Mouse (Mus musculus): ENCODE data around the gene Plekha4. TPM values are rescaled to one million over a fixed set of nuclear protein-coding genes. Genes with fewer than 3 reads are reported as not detected.

Gene Plekha4
- polyA plus RNA-seq, 1 experiment = 12.3 TPM

DNA sequence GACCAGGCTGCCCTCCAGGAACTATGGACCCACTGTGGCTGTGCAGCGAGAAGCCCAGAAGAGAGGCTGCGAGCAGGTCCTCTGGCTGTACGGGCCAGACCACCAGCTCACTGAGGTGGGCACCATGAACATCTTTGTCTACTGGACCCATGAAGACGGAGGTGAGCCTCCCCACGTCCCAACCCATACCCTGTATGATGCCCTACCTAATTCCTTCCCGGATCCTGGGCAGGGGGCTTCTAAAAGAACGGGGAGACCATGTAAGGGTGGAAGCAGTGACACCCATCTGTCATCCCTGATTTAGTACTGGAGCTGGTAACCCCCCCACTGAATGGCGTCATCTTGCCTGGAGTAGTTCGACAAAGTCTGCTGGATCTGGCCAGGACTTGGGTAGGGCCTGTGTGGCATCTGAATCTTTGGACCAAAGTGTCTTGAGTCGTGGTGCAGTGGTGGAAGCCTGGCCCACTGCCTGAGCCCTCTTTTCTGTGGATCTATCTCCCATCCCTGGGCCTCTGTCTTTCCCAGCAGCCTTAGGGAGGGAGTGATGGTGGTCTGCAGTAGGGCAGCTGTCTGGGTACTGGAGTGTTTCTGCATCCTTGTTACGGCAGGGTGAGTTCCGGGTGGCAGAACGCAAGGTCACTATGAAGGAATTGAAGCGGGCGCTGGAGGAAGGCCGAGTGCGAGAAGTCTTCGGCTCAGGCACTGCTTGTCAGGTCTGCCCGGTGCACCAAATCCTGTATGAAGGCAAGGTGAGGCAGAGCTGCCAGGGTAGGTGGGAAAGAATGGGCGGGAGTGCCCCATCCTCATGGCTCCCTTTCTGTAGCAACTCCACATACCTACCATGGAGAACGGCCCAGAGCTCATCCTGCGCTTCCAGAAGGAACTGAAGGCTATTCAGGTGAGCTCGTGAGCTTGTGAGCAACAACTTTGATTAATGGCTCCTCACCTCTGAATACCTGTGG is 61.8 kb downstream of the Plekha4 start:
- 97% methylated on average over 23 of the region's 23 CpGs for WGBS
- peaks cover 34% of the 10 kb centered on the region for H3K36me3 ChIP-seq (ENCODE audit: control insufficient read depth, insufficient read depth, low read length)
- TF ChIP-seq CTCF (IDR thresholded peaks at IDR 0.05; ENCODE audit: borderline replicate concordance, control insufficient read depth, extremely low read depth, insufficient read depth, low read length, poor library complexity) = no peak
- TF ChIP-seq POLR2A (IDR thresholded peaks at IDR 0.05; ENCODE audit: control insufficient read depth, extremely low read depth, insufficient read depth, low read length, poor library complexity) = no peak

DNA sequence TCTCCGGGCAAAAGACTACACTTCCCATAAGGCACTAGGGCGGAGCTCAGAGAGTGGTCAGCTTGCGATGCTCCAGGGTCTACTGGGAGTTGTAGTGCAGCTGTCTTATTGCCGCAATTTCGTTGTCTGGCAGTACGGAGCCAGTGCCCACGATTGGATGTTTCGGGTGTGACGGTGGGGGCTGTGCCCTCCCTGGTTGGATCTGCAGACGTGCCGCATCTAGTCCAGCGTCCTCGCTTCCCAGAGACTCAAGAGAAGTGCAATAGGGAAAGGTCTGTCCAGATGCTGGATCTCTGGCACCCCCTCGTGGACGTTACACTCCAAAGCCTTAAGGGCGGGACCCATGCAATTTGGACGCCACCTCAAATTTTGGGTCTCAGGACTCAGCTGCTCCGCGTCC is 63.0 kb downstream of the Plekha4 start:
- peak; percentile 86 for TF ChIP-seq CTCF (IDR thresholded peaks at IDR 0.05; ENCODE audit: borderline replicate concordance, control insufficient read depth, extremely low read depth, insufficient read depth, low read length, poor library complexity)
- no peak for TF ChIP-seq POLR2A (IDR thresholded peaks at IDR 0.05; ENCODE audit: control insufficient read depth, extremely low read depth, insufficient read depth, low read length, poor library complexity)
- peak overlapping the region; percentile 27 for H3K4me3 ChIP-seq (ENCODE audit: control insufficient read depth, insufficient read depth, low read length)
- peak; percentile 82 for DNase-seq
- H3K4me1 ChIP-seq (replicated peaks; ENCODE audit: control insufficient read depth, insufficient read depth, low read length) = peaks cover 4% of the 10 kb centered on the region
- peaks cover 28% of the 10 kb centered on the region for H3K36me3 ChIP-seq (ENCODE audit: control insufficient read depth, insufficient read depth, low read length)
- whole genome bisulfite sequencing = 8% methylated on average over 19 of the region's 19 CpGs
- no peaks in the 10 kb centered on the region for H3K27me3 ChIP-seq (ENCODE audit: control insufficient read depth, insufficient read depth, low read length)
- no peak overlapping the region for H3K27ac ChIP-seq (ENCODE audit: control insufficient read depth, insufficient read depth, low read length)

More for the DNA sequence above, 61.8 kb downstream of the Plekha4 start:
- Histone ChIP-seq H3K4me3 (ENCODE audit: control insufficient read depth, insufficient read depth, low read length) (no peak overlapping the region), H3K27me3 (ENCODE audit: control insufficient read depth, insufficient read depth, low read length) (no peaks in the 10 kb centered on the region), H3K4me1 (replicated peaks; ENCODE audit: control insufficient read depth, insufficient read depth, low read length) (peaks cover 4% of the 10 kb centered on the region), H3K27ac (ENCODE audit: control insufficient read depth, insufficient read depth, low read length) (no peak overlapping the region)
- no peak for DNase-seq

DNA sequence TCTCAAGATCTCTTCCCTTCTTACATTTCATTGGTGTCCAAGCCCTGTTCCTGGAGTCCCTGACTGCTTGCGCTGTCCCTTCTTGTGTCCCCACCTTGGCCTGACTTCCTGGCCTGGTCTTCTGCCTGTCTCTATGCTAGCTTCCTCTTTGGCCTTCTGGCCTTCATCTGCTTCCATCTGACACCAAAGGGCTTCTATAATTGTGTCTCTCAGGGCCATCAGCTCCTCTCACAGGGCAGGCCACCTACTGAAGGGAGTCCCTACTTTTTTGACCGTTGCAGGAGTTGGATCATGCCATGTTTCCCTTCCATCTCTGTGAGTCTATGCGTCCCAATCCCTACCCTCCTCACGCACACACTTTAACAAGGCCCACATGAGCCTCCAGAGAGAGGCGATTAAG is 63.8 kb downstream of the Plekha4 start:
- WGBS = 95% methylated on average over 5 of the region's 5 CpGs

GRCm38 (mm10) chr7:45590874-45591273 is 64.7 kb downstream of the Plekha4 start:
- H3K27me3 ChIP-seq (ENCODE audit: control insufficient read depth, insufficient read depth, low read length) = no peaks in the 10 kb centered on the region
- TF ChIP-seq CTCF (IDR thresholded peaks at IDR 0.05; ENCODE audit: borderline replicate concordance, control insufficient read depth, extremely low read depth, insufficient read depth, low read length, poor library complexity) = no peak
- TF ChIP-seq POLR2A (IDR thresholded peaks at IDR 0.05; ENCODE audit: control insufficient read depth, extremely low read depth, insufficient read depth, low read length, poor library complexity) = no peak
- WGBS = 75% methylated on average over 3 of the region's 3 CpGs
- DNase-seq = no peak
- peaks cover 10% of the 10 kb centered on the region for H3K4me1 ChIP-seq (replicated peaks; ENCODE audit: control insufficient read depth, insufficient read depth, low read length)
- no peak overlapping the region for H3K4me3 ChIP-seq (ENCODE audit: control insufficient read depth, insufficient read depth, low read length)
- peaks cover 13% of the 10 kb centered on the region for H3K36me3 ChIP-seq (ENCODE audit: control insufficient read depth, insufficient read depth, low read length)
- H3K27ac ChIP-seq (ENCODE audit: control insufficient read depth, insufficient read depth, low read length) = no peak overlapping the region

More for the DNA sequence above, 63.8 kb downstream of the Plekha4 start:
- DNase-seq = no peak
- H3K27me3 ChIP-seq (ENCODE audit: control insufficient read depth, insufficient read depth, low read length) = no peaks in the 10 kb centered on the region
- no peak for TF ChIP-seq POLR2A (IDR thresholded peaks at IDR 0.05; ENCODE audit: control insufficient read depth, extremely low read depth, insufficient read depth, low read length, poor library complexity)
- TF ChIP-seq CTCF (IDR thresholded peaks at IDR 0.05; ENCODE audit: borderline replicate concordance, control insufficient read depth, extremely low read depth, insufficient read depth, low read length, poor library complexity) = no peak
- no peak overlapping the region for H3K4me3 ChIP-seq (ENCODE audit: control insufficient read depth, insufficient read depth, low read length)
- no peak overlapping the region for H3K27ac ChIP-seq (ENCODE audit: control insufficient read depth, insufficient read depth, low read length)
- peaks cover 4% of the 10 kb centered on the region for H3K4me1 ChIP-seq (replicated peaks; ENCODE audit: control insufficient read depth, insufficient read depth, low read length)
- H3K36me3 ChIP-seq (ENCODE audit: control insufficient read depth, insufficient read depth, low read length) = peaks cover 22% of the 10 kb centered on the region

- Histone ChIP-seq H3K4me3 (ENCODE audit: control insufficient read depth, insufficient read depth, low read length) (no peak overlapping the region), H3K36me3 (ENCODE audit: control insufficient read depth, insufficient read depth, low read length) (peaks cover 9% of the 10 kb centered on the region; the same call in 1 of the 2 replicates), H3K27ac (ENCODE audit: control insufficient read depth, insufficient read depth, low read length) (no peak overlapping the region), H3K4me1 (replicated peaks; ENCODE audit: control insufficient read depth, insufficient read depth, low read length) (peaks cover 17% of the 10 kb centered on the region), H3K27me3 (ENCODE audit: control insufficient read depth, insufficient read depth, low read length) (no peaks in the 10 kb centered on the region)
- no peak for TF ChIP-seq CTCF (IDR thresholded peaks at IDR 0.05; ENCODE audit: borderline replicate concordance, control insufficient read depth, extremely low read depth, insufficient read depth, low read length, poor library complexity)
- TF ChIP-seq POLR2A (IDR thresholded peaks at IDR 0.05; ENCODE audit: control insufficient read depth, extremely low read depth, insufficient read depth, low read length, poor library complexity) = no peak
- no peak for DNase-seq
- WGBS = 42% methylated on average over 7 of the region's 7 CpGs
Measured at GRCm38 (mm10) chr7:45591880-45592279, 65.8 kb downstream of the Plekha4 start.

DNA sequence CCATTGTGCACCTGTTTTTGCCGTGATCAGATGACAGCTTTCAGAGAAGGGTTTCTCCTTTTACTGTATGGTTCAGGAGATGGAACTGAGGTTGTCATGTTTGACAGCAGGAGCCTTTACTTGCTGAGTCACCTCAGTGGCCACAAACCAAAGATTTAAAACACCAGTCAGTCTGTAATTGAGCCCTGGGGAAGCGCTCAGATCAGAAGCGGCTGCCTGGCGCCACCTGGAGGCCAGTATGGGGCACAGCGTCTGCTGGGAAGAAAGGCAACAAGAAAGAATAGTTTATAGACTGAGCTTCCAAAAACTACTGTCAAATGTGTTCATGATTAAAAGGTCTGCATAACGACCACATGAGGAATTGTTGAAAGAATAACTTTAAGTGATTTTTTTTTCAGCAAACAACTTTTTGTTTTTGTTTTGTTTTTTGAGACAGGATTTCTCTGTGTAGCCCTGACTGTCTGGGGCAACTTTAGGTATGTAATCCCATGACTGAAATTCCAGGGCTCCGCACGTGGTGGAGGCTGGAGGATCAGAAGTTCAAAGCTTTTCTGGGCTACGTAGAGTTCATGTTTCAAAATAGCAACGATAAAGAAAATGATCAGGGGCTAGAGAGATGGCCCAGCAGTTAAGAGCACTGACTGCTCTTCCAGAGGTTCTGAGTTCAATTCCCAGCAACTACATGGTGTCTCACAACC is 67.1 kb downstream of the Plekha4 start:
- Histone ChIP-seq H3K27ac (ENCODE audit: control insufficient read depth, insufficient read depth, low read length) (no peak overlapping the region), H3K4me3 (ENCODE audit: control insufficient read depth, insufficient read depth, low read length) (no peak overlapping the region), H3K36me3 (ENCODE audit: control insufficient read depth, insufficient read depth, low read length) (peaks cover 3% of the 10 kb centered on the region; the same call in 1 of the 2 replicates), H3K27me3 (ENCODE audit: control insufficient read depth, insufficient read depth, low read length) (no peaks in the 10 kb centered on the region), H3K4me1 (replicated peaks; ENCODE audit: control insufficient read depth, insufficient read depth, low read length) (peaks cover 19% of the 10 kb centered on the region)
- WGBS = 28% methylated on average over 10 of the region's 10 CpGs
- TF ChIP-seq POLR2A (IDR thresholded peaks at IDR 0.05; ENCODE audit: control insufficient read depth, extremely low read depth, insufficient read depth, low read length, poor library complexity) = no peak
- peak; percentile 91 for TF ChIP-seq CTCF (IDR thresholded peaks at IDR 0.05; ENCODE audit: borderline replicate concordance, control insufficient read depth, extremely low read depth, insufficient read depth, low read length, poor library complexity)
- DNase-seq = peak; percentile 73
